Mouse (Mus musculus) kidney, adult 2 months (tissue): ENCODE measurements around the gene Ctnnb1.

Source experiments
- CTCF ChIP-seq: fragments of 200-500 bp; conservative IDR thresholded peaks from 2 replicates; pipeline ENCODE4 v1.5.1; 2011; ENCODE audit warnings: low read depth, mild to moderate bottlenecking, control low read depth, low read length, moderate library complexity, mixed read lengths; ENCODE audit not compliant: insufficient read depth, insufficient read length
- POLR2A ChIP-seq: fragments of 200-500 bp; IDR thresholded peaks from one replicate; pipeline ENCODE4 v1.6.1; 2011; ENCODE audit warnings: low read depth, low read length, control low read depth

GRCm38 (mm10) chr9:120900338-120901274 is 28.4 kb upstream of the Ctnnb1 start:
- no peak for TF ChIP-seq POLR2A
- no peak for TF ChIP-seq CTCF
